Mouse (Mus musculus): ENCODE data around the gene Mfsd6l.
A peak's percentile ranks its signal among the peaks of the same experiment; 100 is the strongest.

Gene Mfsd6l

DNA sequence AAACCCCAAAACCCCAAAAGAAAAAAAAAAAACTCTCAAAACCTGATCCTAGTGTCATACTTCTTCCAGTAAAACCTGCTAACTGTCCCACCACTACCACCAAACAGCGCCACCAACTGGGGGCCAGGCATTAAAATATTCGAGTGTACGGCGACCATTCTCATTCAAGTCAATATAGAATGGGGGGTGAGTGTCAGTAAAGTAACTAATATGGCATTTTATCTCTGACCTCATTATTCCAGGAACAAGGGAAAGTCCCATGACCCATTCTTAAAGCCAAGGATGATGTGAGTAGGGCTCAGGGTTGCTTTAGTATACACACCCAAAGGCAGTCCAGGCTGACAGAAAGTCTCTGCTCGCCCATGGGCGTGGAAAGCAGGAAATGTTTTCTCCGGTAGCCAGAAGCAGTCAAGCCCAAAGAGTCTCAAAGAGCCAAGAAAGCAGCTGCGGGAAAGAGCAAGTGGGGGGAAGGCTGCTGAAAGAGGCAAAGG lies 2.0 kb upstream of the Mfsd6l start:
- peak; percentile 26 for DNase-seq (ENCODE audit: low spot score)

DNA sequence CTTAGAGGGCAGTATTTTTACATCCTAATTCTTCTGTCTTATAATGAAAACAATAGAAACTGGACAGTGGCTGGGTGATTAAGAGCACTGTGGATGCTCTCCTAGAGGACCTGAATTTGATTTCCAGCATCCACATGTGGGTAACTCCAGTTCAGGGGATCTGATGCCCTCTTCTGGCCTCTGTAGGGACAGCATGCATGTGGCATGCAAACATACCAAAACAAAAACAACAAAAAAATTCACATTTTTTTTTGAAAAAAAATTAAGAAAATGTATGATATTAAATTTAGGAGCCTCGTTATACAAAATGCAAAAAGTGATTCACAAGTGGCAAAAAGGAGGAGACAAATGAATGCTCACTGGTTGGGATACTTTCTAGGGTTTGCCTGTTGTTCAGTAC lies 3.6 kb downstream of the Mfsd6l start:
- DNase-seq (ENCODE audit: low spot score), result no peak

DNA sequence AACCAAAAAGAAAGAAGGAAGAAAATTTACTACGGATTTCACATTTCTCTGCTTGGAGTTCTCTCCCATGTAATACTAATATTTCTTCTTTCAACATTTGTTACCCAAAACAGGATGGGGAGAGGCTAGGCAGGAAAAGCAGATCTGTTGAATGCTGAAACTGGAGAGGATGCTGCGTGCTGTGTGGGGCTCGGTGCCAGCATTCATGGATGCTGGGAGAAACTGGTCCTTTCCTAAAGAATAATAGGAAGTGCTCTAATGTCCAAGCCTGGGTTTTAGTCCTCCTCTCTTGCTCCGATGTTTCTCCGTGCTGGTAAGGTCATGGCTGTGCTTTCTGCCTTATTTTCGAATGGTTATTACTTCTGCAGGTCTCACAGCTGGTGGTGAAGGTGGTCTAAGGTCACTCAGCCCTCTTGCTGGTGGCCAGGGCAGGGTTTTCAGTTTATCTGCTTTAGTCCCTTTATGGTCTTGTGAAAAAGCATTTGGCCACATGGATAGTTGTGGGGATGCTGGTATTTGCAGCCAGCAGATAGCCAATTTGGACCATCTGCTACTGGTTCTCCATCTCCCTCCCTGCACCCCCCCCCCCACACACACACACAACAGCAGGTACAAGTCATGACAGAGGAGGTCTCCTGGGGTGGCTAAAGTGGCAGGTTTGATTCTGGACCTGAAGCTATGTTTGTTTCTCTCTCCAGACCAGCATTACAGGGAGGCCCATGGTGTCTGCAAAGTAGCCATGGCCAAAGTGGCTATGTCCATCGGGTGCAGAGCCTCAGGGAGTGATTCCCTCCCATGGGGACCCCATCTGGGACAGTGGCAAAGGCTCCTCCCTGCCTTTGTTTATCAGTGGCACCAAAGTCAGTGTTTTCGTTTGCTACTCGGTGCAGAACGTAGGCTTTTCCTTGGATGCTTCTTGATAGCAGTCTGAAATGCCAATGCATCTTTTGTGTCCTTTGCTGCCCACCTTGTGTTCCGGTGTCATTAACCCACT lies 6.3 kb downstream of the Mfsd6l start:
- no peak for DNase-seq (ENCODE audit: low spot score)

- DNase-seq (ENCODE audit: low spot score), result no peak
These were observed 8.5 kb downstream of the Mfsd6l start for GRCm38 (mm10) chr11:68564356-68565031.

- DNase-seq (ENCODE audit: low spot score), result no peak
These were observed 9.0 kb downstream of the Mfsd6l start for GRCm38 (mm10) chr11:68565032-68565429.

DNA sequence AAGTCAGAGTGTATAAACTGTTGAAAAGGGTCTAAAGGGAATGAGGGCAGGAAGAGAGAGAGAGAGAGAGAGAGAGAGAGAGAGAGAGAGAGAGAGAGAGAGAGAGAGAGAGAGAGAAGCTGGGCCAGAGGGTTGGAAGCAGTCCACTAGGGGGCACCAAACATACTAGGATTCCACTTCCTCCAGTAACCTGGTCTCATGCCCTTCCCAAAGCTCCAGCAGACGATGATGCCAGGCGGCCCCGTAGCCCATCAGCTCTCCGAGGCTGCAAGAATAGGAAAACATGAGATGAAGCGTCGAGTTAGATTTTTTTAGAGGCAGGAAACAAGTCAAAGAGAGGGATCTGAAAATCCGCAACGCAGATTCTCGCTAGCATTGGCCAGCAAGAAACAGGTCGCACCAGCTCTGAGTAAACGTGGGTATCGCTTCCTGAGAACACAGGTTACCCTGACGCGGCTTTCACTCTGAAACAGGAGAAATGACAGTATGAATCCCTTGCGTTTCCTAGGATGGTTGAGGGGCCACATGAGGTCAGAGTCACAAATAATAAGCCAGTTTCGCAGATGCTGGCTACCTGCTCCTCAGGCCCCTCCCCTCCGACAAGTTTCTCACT lies 10.6 kb downstream of the Mfsd6l start:
- peak; percentile 84 for DNase-seq (ENCODE audit: low spot score)

DNA sequence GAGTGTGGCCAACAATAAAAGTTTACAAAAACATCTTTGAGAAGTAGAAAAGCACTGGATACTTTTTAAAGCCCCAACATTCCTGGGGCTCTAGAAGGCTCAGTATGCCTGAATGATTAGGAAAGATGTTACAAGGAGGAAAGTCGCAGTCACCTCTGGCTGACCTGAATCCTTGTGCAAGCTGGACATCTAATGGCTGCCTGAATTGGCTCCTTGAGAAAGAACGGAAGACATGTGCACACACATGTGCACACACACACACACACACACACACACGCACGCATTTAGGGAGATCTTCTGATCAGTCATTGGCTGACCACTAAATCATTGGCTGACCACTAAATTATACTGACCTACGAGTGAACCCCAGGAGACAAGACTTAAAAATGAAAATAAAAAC lies 14.9 kb downstream of the Mfsd6l start:
- no peak for DNase-seq (ENCODE audit: low spot score)

DNA sequence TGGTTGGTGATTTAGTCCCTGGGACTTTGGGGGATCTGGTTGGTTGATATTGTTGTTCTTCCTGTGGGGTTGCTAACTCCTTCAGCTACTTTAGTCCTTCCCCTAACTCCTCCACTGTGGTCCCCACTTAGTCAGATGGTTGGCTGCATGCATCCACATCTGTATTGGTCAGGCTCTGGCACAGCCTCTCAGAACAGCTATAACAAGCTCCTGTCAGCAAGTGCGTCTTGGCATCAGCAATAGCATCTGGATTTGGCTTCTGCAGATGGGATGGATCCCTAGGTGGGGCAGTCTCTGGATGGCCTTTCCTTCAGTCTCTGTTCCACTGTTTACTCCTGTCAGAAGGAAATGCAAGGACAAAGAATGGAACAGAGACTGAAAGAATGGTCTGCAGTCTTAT lies 21.1 kb downstream of the Mfsd6l start:
- no peak for DNase-seq (ENCODE audit: low spot score)

DNA sequence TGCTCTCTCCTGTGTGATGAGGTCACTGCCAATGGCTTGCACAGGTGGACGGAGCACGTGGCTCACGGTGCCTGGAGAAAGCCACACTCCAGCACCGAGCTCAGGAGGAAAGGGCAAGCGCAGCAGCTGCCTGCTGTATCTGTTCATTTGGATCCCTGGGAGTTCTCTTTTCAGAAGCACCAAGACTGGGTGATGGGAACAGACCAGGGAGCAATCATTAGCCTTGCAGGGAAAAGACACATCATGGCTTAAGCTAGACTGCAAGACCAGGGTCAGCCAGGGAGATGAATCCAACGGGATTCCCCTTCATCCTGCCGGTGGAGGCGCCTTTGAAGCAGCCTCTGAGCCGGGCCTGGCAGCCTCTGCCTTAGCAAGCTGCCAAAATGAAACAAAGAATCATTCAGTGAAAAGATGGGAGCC lies 23.5 kb downstream of the Mfsd6l start:
- no peak for DNase-seq (ENCODE audit: low spot score)

DNA sequence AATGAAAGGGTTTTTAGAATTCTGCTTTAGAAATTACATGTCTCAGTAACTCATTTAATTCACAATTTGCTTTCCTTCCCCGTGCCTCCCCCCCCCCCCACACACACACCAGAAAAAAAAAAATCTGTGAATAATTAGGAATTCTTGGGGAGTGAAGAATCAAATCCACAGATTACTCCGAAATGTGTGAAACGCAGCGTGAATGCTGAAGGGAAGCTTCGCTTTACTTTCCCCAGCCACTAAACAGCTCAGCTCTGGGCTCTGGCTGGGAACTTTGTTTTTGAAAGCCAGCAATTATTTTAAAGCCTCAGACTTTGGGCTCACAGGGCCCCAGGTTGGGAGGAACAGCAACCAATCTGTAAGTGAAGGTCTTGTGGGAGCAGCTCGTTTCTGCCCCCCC lies 24.6 kb downstream of the Mfsd6l start:
- no peak for DNase-seq (ENCODE audit: low spot score)

DNA sequence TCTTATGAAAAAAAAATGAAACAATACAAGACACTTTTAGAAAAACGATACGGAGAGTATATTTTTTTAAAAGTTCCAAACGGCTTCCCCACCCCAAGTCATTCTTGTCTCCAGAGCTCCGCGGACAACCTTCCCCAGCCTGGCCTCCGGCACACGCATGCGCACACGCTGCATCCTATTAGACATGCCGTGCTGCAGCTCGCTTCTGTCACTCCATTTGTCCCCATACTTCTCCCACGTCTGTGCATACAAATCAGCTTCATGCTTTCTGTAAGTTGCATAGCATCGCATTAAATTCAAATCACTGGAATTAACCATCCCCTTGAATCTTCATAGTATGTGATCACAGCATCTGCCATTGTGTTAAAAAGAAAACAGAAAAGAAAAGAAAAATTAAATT lies 27.2 kb downstream of the Mfsd6l start:
- no peak for DNase-seq (ENCODE audit: low spot score)

DNA sequence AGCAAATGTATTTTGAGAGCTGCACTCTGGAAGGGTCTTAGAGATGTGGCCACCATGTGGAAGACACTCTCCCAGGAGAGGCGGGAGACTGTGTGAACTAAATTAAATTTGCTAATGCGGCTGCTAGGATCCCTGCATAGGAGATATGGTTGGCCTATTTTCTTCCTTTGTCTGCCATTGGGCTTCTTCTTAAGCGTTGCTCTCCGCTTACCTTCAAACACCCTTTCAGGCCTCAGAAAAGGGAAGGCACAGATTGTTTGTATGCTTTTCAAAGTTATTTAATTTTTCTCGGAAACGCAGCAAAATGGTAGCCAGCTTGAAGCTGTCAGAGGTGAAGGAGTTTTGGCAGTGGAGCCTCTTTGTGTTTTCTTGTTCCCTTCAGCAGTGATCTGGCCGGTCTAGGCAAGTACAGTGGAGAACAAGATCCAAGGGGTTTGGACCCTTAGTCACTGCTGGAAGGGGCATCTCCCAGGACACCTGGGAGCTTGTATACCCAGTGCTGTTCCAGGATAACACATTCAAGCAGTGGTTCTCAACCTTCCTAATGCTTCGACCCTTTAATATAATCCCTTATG lies 28.0 kb downstream of the Mfsd6l start:
- no peak for DNase-seq (ENCODE audit: low spot score)

DNA sequence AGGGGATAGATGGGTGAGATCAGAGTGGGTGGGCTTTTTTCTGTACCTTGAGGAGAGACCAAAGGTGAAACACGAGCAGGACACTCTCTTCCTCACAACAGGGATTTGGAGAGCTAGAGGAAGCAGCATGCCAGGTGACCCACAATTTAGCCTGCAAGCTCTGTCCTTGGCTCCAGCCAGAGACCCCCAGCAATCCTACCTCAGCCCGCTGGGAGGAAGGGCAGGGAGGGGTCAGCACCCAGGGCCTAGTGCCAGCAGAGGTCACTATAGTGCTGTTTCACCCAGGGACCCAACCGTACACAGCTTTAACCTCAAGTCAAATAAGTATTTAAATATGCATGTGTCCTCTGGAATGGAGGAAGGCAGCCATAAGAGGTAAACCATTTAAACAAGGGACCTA lies 29.9 kb downstream of the Mfsd6l start:
- peak; percentile 40 for DNase-seq (ENCODE audit: low spot score)

GRCm38 (mm10) chr11:68586721-68587120 lies 30.7 kb downstream of the Mfsd6l start, which contains the start of gene Ccdc42:
Ccdc42 (plus strand) TSS chr11:68587021.
- DNase-seq (ENCODE audit: low spot score), result no peak

- peak; percentile 92 for DNase-seq (ENCODE audit: low spot score)
These were observed 33.2 kb downstream of the Mfsd6l start for GRCm38 (mm10) chr11:68589055-68589809.

GRCm38 (mm10) chr11:68591708-68592107 lies 35.7 kb downstream of the Mfsd6l start:
- no peak for DNase-seq (ENCODE audit: low spot score)

- no peak for DNase-seq (ENCODE audit: low spot score)
These were observed 37.3 kb downstream of the Mfsd6l start for GRCm38 (mm10) chr11:68593247-68593646.

- DNase-seq (ENCODE audit: low spot score), result no peak
These were observed 41.9 kb downstream of the Mfsd6l start for GRCm38 (mm10) chr11:68597912-68598311.

- DNase-seq (ENCODE audit: low spot score), result no peak
These were observed 44.6 kb downstream of the Mfsd6l start for GRCm38 (mm10) chr11:68600551-68601021.

- no peak for DNase-seq (ENCODE audit: low spot score)
These were observed 45.6 kb downstream of the Mfsd6l start for GRCm38 (mm10) chr11:68601486-68601991.

Data from adipocyte (in vitro differentiated cells).